Mouse (Mus musculus): ENCODE results near the gene Sar1a. TPM values are rescaled to one million over a fixed set of nuclear protein-coding genes. Genes with fewer than 3 reads are reported as not detected.

Gene Sar1a
- 168 TPM for polyA plus RNA-seq (2014; fragmentation: Illumina TruSeq; extraction: RNeasy Lipid Tissue Mini Kit (QIAGEN cat#74804); ENCODE audit: low read depth, low replicate concordance)

GRCm38 (mm10) chr10:61680015-61680913 lies at the start of gene Sar1a:
Sar1a (plus strand) TSS chr10:61680299.

DNA sequence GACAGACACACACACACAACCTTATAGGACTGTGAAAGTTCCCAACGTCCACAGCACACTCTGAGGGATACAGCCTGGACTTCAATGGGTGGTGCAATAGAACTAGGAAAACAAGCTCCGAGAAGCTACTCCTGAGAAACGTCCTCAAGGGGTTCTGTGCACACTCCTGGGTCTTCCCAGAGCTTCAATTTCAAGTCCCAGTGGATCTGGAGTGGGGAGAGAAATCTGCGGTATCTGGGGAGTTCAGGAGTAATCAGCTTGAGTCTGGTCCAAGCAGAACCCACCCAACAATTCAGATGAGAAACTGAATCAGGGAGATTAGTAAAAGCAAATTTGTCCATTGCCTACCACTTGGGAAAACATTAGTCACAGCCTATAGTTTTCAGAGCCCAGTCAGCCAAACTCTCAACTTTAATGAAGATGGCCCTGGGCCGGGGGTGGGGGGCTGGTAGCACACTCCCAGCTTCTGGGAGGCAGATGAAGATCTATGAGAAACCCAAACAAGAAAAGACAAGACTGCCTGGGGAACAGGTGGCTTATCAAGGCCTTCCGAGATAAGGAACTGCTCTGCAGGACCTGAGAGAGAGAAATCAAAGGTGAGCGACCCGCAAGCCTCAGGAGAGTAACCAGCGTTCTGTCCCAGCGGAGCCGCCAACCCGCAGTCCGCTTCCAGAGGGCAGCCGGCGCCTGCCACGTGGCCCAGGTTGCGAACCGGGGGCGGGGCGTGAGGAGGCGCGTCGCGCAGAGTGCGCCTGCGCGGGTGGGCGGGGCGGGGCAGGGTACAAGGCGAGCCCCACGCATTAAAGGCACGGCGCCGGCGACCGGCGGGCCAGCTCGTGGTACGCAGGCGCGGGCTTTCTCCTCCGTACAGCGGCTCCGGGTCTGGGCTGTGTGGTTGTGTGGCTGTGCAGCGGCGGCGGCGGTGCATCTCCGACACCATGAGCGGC lies 32.0 kb upstream of the Sar1a start, which contains the start of gene Ppa1:
Ppa1 (plus strand) TSS at position 763 of the 947 bp plus-strand sequence.

GRCm38 (mm10) chr10:61694870-61695670 lies 15.0 kb downstream of the Sar1a start, which contains the start of gene Tysnd1:
Tysnd1 (plus strand) TSS chr10:61695514.

GRCm38 (mm10) chr10:61714771-61715461 lies 34.8 kb downstream of the Sar1a start, which contains the start of gene Aifm2:
Aifm2 (plus strand) TSS chr10:61715263.

Other genes with a start within 250 kb of the Sar1a start
- gene Eif4ebp2, start 227.6 kb upstream of the Sar1a start, polyA plus RNA-seq (2014; fragmentation: Illumina TruSeq; extraction: RNeasy Lipid Tissue Mini Kit (QIAGEN cat#74804); ENCODE audit: low read depth, low replicate concordance) = 62.3 TPM
- gene Lrrc20, start 204.5 kb upstream of the Sar1a start, polyA plus RNA-seq (2014; fragmentation: Illumina TruSeq; extraction: RNeasy Lipid Tissue Mini Kit (QIAGEN cat#74804); ENCODE audit: low read depth, low replicate concordance) = 5.8 TPM
- 0.30 TPM for gene Npffr1, start 84.8 kb upstream of the Sar1a start, polyA plus RNA-seq (2014; fragmentation: Illumina TruSeq; extraction: RNeasy Lipid Tissue Mini Kit (QIAGEN cat#74804); ENCODE audit: low read depth, low replicate concordance)
- 114 TPM for gene Ppa1, start 31.7 kb upstream of the Sar1a start, polyA plus RNA-seq (2014; fragmentation: Illumina TruSeq; extraction: RNeasy Lipid Tissue Mini Kit (QIAGEN cat#74804); ENCODE audit: low read depth, low replicate concordance)
- gene Tysnd1, start 15.2 kb downstream of the Sar1a start, polyA plus RNA-seq (2014; fragmentation: Illumina TruSeq; extraction: RNeasy Lipid Tissue Mini Kit (QIAGEN cat#74804); ENCODE audit: low read depth, low replicate concordance) = 24.5 TPM
- 84.4 TPM for gene Aifm2, start 35.0 kb downstream of the Sar1a start, polyA plus RNA-seq (2014; fragmentation: Illumina TruSeq; extraction: RNeasy Lipid Tissue Mini Kit (QIAGEN cat#74804); ENCODE audit: low read depth, low replicate concordance)
- gene H2afy2, start 103.8 kb downstream of the Sar1a start, polyA plus RNA-seq (2014; fragmentation: Illumina TruSeq; extraction: RNeasy Lipid Tissue Mini Kit (QIAGEN cat#74804); ENCODE audit: low read depth, low replicate concordance) = 8.4 TPM